Mouse (Mus musculus) limb, embryonic 14.5 days (tissue): Measurements from ENCODE around the gene Fam81a. TPM values are rescaled to one million over a fixed set of nuclear protein-coding genes. Genes with fewer than 3 reads are reported as not detected.
A peak's percentile ranks its signal among the peaks of the same experiment; 100 is the strongest.

Source experiments
- ATAC-seq: fragments of 200-750 bp; cut with Nextera tagmentation; 2 replicates; pipeline ENCODE4 v1.8.0; 2017; ENCODE audit warnings: low read depth, moderate number of reproducible peaks, moderate TSS enrichment; ENCODE audit not compliant: low FRiP score
- DNase-seq: peaks from one replicate; pipeline ENCODE4 v3.0.0-alpha.2; 2015; ENCODE audit warnings: low spot score
- H3K27ac ChIP-seq: fragments of 300-500 bp; sonication (generic); replicated peaks from 2 replicates; pipeline ENCODE4 v1.5.1; 2014; ENCODE audit warnings: low read depth, mild to moderate bottlenecking, low read length, moderate library complexity, mixed read lengths
- H3K27me3 ChIP-seq: fragments of 300-500 bp; sonication (generic); 2 replicates; pipeline ENCODE4 v1.6.1; 2014; ENCODE audit warnings: low read length, mixed read lengths; ENCODE audit not compliant: control insufficient read depth, insufficient read depth
- H3K36me3 ChIP-seq: fragments of 300-500 bp; sonication (generic); 2 replicates; pipeline ENCODE4 v1.6.1; 2014; ENCODE audit warnings: mild to moderate bottlenecking, low read length, moderate library complexity, mixed read lengths; ENCODE audit not compliant: control insufficient read depth, insufficient read depth
- H3K4me1 ChIP-seq: fragments of 300-500 bp; sonication (generic); 2 replicates; pipeline ENCODE4 v1.6.1; 2014; ENCODE audit warnings: antibody characterized with exemption, low read length, mixed read lengths; ENCODE audit not compliant: control insufficient read depth, insufficient read depth
- H3K4me2 ChIP-seq: fragments of 300-500 bp; sonication (generic); replicated peaks from 2 replicates; pipeline ENCODE4 v1.6.1; 2014; ENCODE audit warnings: low read depth, mild to moderate bottlenecking, low read length, moderate library complexity; ENCODE audit not compliant: severe bottlenecking
- H3K4me3 ChIP-seq: fragments of 300-500 bp; sonication (generic); replicated peaks from 2 replicates; pipeline ENCODE4 v1.5.1; 2014; ENCODE audit warnings: low read length
- H3K9ac ChIP-seq: fragments of 300-500 bp; sonication (generic); 2 replicates; pipeline ENCODE4 v1.6.1; 2014; ENCODE audit warnings: mild to moderate bottlenecking, low read depth, low read length, moderate library complexity; ENCODE audit not compliant: severe bottlenecking
- H3K9me3 ChIP-seq: fragments of 300-500 bp; sonication (generic); 2 replicates; pipeline ENCODE4 v1.6.1; 2016; ENCODE audit warnings: low read length; ENCODE audit not compliant: control insufficient read depth
- POLR2A ChIP-seq: fragments of 200-500 bp; IDR thresholded peaks from 2 replicates; pipeline ENCODE4 v1.8.0; 2012; ENCODE audit warnings: inconsistent platforms, mild to moderate bottlenecking, moderate library complexity, borderline replicate concordance; ENCODE audit not compliant: insufficient read depth, insufficient read length; ENCODE audit errors: extremely low read depth
- WGBS: fragments of 180-500 bp; shearing (Covaris S2); extraction: QIAGEN DNeasy Blood & Tissue Kit; methylation state at CpG from one replicate; pipeline ENCODE4 v1.1.7; 2014; 5-methylcytosine and 5-hydroxymethylcytosine counted together
- polyA plus RNA-seq, 2 experiments: library from polyadenylated mRNA; depleted of rRNA in 1 of 2; stranded (reverse) in 1 of 2; unstranded in 1 of 2; fragments of >200 nt; fragmentation: Nextera tagmentation in 1 of 2; extraction: Ambion mirVana in 1 of 2; gene quantifications; 2 replicates each; pipeline versions ENCODE4 v1.2.1 to v1.2.3; 2012 to 2014

Gene Fam81a
- polyA plus RNA-seq (2012; rRNA removed) (3.2 TPM in 2 replicates), polyA plus RNA-seq (2014; fragmentation: Nextera tagmentation; extraction: Ambion mirVana) (6.2 and 6.7 TPM in 2 replicates)

DNA sequence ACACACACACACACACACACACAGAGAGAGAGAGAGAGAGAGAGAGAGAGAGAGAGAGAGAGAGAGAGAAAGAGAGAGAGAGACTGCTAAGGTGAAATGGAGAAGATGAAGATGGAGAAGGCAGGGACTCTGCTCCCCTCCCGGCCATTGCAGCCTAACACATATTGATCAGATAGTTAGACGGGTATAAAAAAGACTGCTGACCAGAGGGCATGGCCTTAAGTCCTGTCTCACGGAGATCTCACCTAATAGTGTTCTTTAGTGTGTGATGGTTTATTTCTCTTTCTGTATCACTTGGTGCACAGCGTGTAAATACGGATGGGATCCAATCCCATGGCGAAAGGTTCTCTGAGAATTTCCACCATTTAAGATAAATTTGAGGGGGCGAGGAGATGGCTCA is at the start of gene Fam81a:
Gene Fam81a, minus strand, starts transcription at position 101 of the 400 bp plus-strand sequence.
- 62% methylated on average over 7 of the region's 7 CpGs for WGBS
- Histone ChIP-seq H3K27me3 (no peaks in the 10 kb centered on the region; the same call in 1 of the 2 replicates), H3K9ac (peak within 1 kb of the TSS; percentile 56), H3K9me3 (no peaks in the 10 kb centered on the region), H3K36me3 (no peaks in the 10 kb centered on the region), H3K4me3 (peak within 1 kb of the TSS; percentile 54), H3K4me2 (peak within 1 kb of the TSS; percentile 97), H3K27ac (no peak within 1 kb of the TSS), H3K4me1 (peaks cover 15% of the 10 kb centered on the region)
- ATAC-seq (no peak), DNase-seq (no peak)
- no peak for TF ChIP-seq POLR2A

GRCm38 (mm10) chr9:70182639-70183038 is 40.3 kb upstream of the Fam81a start:
- H3K9ac ChIP-seq, result no peak overlapping the region

DNA sequence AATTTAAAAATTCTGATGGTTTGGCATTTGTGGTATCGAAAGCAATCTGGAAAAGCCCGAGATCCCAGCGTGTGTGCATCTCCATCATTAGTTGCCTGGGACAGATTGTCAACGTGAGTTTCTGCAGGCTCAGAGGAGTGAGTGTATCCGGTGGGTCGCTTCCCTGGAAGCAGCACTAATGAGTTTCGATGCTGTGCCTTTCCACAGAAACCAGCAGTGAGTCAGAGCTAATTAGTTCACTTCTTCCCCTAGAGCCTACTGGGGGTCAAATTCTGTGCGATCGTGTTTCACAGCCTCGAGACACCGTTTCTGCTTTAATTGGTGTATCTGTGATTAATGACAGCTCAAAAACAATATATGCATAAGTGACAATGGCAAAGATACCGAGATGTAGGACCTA is 39.4 kb upstream of the Fam81a start:
- no peaks in the 10 kb centered on the region for H3K27me3 ChIP-seq
- no peak for ATAC-seq
- no peaks in the 10 kb centered on the region for H3K4me1 ChIP-seq
- WGBS, result 30% methylated on average over 12 of the region's 12 CpGs
- DNase-seq, result no peak
- H3K27ac ChIP-seq, result no peak overlapping the region
- H3K4me3 ChIP-seq, result no peak overlapping the region
- H3K9me3 ChIP-seq, result no peaks in the 10 kb centered on the region
- no peak overlapping the region for H3K4me2 ChIP-seq
- H3K9ac ChIP-seq, result no peak overlapping the region
- no peaks in the 10 kb centered on the region for H3K36me3 ChIP-seq
- no peak for TF ChIP-seq POLR2A

More at GRCm38 (mm10) chr9:70182639-70183038, 40.3 kb upstream of the Fam81a start:
- no peak overlapping the region for H3K27ac ChIP-seq
- no peaks in the 10 kb centered on the region for H3K4me1 ChIP-seq
- no peaks in the 10 kb centered on the region for H3K27me3 ChIP-seq
- no peak for ATAC-seq
- no peaks in the 10 kb centered on the region for H3K36me3 ChIP-seq
- no peak for TF ChIP-seq POLR2A
- no peak overlapping the region for H3K4me2 ChIP-seq
- WGBS, result 36% methylated on average over 7 of the region's 7 CpGs
- no peak overlapping the region for H3K4me3 ChIP-seq
- H3K9me3 ChIP-seq, result no peaks in the 10 kb centered on the region
- no peak for DNase-seq

DNA sequence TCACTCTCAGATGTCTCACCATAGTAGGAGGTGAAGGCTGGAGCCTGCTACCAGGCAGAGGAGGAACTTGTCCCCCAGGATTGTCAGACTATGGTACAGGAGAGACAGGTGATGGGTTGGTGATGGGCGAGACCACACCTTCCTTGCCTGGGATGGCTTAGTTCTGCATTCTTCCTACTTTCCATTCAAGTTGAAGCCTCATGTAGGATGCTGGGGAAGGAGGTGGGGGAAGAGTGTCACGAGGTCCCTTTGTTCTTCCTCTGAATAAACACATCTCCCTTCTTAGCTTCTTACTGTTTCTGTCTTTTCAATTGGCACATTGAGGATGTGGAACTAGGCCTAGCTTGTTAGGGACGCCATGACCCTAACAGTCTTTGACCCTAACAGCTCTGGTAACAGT is 33.9 kb upstream of the Fam81a start:
- DNase-seq, result no peak
- no peaks in the 10 kb centered on the region for H3K36me3 ChIP-seq
- TF ChIP-seq POLR2A, result no peak
- no peak for ATAC-seq
- H3K4me3 ChIP-seq, result no peak overlapping the region
- H3K27ac ChIP-seq, result no peak overlapping the region
- no peaks in the 10 kb centered on the region for H3K9me3 ChIP-seq
- no peaks in the 10 kb centered on the region for H3K27me3 ChIP-seq
- H3K4me2 ChIP-seq, result no peak overlapping the region
- no peak overlapping the region for H3K9ac ChIP-seq
- WGBS, result 80% methylated on average over 3 of the region's 3 CpGs
- peaks cover 3% of the 10 kb centered on the region; the same call in 1 of the 2 replicates for H3K4me1 ChIP-seq

DNA sequence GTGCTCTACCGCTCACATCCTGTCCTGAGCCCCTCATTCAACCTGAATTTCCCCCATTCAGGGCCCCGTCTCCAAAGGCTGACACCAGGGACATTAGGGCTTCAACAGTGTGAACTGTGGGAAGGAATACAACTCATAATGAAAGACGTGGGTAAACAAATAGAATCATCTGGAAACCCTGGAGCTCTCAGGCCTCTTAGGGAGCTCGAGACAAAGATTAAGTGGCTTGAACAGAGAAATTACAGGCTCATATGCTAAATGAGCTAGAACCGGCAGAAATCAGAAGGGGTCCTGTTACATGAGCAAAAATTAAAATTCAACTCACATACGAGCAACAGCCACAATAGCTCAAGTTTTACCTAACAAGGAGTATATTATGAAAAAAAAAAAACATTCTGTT is 32.5 kb upstream of the Fam81a start:
- H3K27me3 ChIP-seq, result no peaks in the 10 kb centered on the region
- no peak overlapping the region for H3K27ac ChIP-seq
- peaks cover 3% of the 10 kb centered on the region; the same call in 1 of the 2 replicates for H3K4me1 ChIP-seq
- H3K36me3 ChIP-seq, result no peaks in the 10 kb centered on the region
- H3K4me3 ChIP-seq, result no peak overlapping the region
- 36% methylated on average over 6 of the region's 6 CpGs for WGBS
- no peak overlapping the region for H3K4me2 ChIP-seq
- H3K9me3 ChIP-seq, result no peaks in the 10 kb centered on the region
- H3K9ac ChIP-seq, result no peak overlapping the region
- no peak for ATAC-seq
- TF ChIP-seq POLR2A, result no peak
- no peak for DNase-seq
